Mouse (Mus musculus): ENCODE measurements around the gene Rbm45. TPM values are rescaled to one million over a fixed set of nuclear protein-coding genes. Genes with fewer than 3 reads are reported as not detected.

The Rbm45 gene
- total and polyA plus RNA-seq, 2 experiments from 2014 or later = 11.0 to 29.7 TPM

DNA sequence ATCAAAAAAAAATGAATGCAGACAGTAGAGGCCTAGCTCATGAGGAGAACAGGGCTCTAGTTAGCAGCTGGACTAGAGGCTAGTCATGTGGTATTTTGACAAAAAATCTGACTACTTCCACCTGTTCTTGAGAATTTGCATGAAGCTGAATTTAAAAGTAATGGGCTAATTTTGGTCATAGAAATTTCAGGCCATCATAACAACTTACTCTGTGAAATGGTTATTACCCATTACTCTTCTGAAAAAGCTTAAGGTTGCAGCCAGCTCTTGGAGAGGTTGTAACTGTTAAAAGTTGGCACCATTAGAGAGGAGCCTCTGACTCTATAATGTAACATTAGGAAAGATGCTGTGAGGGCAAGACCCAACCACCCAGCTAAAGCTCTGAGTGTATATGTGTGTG is 16.7 kb downstream of the Rbm45 start:
- H3K9ac ChIP-seq (replicated peaks; ENCODE audit: low read depth, low read length) = no peak overlapping the region
- H3K27ac ChIP-seq (ENCODE audit: low read depth) = no peak overlapping the region
- ATAC-seq (ENCODE audit: insufficient read depth, low read depth) (no peak), DNase-seq (ENCODE audit: low spot score) (no peak)
- H3K9me3 ChIP-seq (replicated peaks; ENCODE audit: control insufficient read depth, low read length) = no peaks in the 10 kb centered on the region
- no peak overlapping the region for H3K4me2 ChIP-seq (ENCODE audit: low read depth, low read length)
- no peak for TF ChIP-seq EP300 (IDR thresholded peaks at IDR 0.05; ENCODE audit: low read depth)
- TF ChIP-seq CTCF (IDR thresholded peaks at IDR 0.05; ENCODE audit: low read depth) = no peak
- no peak overlapping the region for H3K4me3 ChIP-seq (ENCODE audit: low read depth, low read length)
- H3K36me3 ChIP-seq (replicated peaks; ENCODE audit: control insufficient read depth, insufficient read depth, low read length) = peaks cover 43% of the 10 kb centered on the region
- no peaks in the 10 kb centered on the region for H3K4me1 ChIP-seq (ENCODE audit: control insufficient read depth, insufficient read depth)
- H3K27me3 ChIP-seq (ENCODE audit: control insufficient read depth, insufficient read depth, low read length) = no peaks in the 10 kb centered on the region

DNA sequence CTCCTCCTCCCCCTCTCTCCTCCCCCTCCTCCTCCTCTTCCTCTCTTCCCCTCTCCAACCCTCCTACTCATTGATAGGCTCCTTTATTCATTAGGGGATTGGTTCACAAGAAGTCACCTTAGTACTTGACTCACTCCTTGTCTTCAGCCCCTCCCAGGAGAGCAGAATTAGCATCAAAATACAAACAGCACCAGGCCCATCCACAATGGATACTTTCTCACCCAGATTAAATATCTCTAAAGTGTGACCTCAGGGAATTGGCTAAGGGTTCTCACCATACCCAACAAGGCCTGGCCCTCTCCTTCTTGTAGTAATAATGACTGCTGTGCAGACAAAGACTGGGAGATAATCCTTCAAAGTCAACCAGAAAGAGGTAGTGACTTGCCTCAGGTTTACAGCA is 30.4 kb downstream of the Rbm45 start:
- Histone ChIP-seq H3K9me3 (replicated peaks; ENCODE audit: control insufficient read depth, low read length) (no peaks in the 10 kb centered on the region), H3K27me3 (ENCODE audit: control insufficient read depth, insufficient read depth, low read length) (peaks cover 10% of the 10 kb centered on the region; the same call in 1 of the 2 replicates), H3K9ac (replicated peaks; ENCODE audit: low read depth, low read length) (no peak overlapping the region), H3K4me3 (ENCODE audit: low read depth, low read length) (no peak overlapping the region), H3K27ac (ENCODE audit: low read depth) (no peak overlapping the region), H3K4me2 (ENCODE audit: low read depth, low read length) (no peak overlapping the region), H3K36me3 (replicated peaks; ENCODE audit: control insufficient read depth, insufficient read depth, low read length) (no peaks in the 10 kb centered on the region), H3K4me1 (ENCODE audit: control insufficient read depth, insufficient read depth) (no peaks in the 10 kb centered on the region)
- TF ChIP-seq EP300 (IDR thresholded peaks at IDR 0.05; ENCODE audit: low read depth) (no peak), CTCF (IDR thresholded peaks at IDR 0.05; ENCODE audit: low read depth) (no peak)
- no peak for ATAC-seq (ENCODE audit: insufficient read depth, low read depth)
- no peak for DNase-seq (ENCODE audit: low spot score)

DNA sequence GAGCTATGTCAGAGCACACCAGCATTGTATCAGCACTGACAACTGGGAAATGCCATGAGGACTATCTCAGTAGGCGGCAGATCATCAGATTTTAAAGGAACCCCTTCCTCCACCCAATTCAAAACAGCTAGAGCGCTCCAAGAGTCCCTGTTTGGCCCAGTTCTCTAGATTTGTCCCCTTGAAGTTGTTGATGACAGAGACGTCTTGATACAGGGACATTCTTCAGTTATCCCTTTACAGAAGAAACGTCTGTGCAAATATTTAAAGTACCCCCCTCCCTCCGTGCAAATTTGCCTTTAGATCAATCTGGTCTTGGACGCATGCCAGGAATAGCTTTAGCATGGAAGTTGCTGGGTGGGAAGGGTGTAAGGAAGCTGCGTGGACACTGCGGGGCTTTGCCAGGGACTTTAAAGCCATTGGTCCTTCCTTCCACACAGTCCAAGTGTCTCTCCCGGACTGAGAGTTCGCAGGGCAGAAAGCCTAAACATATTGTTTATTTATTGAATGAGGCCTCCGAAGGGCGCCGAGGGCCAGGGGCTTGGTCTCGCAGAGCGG is 35.9 kb downstream of the Rbm45 start:
- peak overlapping the region; percentile 57 for H3K9ac ChIP-seq (replicated peaks; ENCODE audit: low read depth, low read length)
- no peak for TF ChIP-seq EP300 (IDR thresholded peaks at IDR 0.05; ENCODE audit: low read depth)
- TF ChIP-seq CTCF (IDR thresholded peaks at IDR 0.05; ENCODE audit: low read depth) = no peak
- H3K4me1 ChIP-seq (ENCODE audit: control insufficient read depth, insufficient read depth) = no peaks in the 10 kb centered on the region
- DNase-seq (ENCODE audit: low spot score) (no peak), ATAC-seq (ENCODE audit: insufficient read depth, low read depth) (no peak)
- H3K36me3 ChIP-seq (replicated peaks; ENCODE audit: control insufficient read depth, insufficient read depth, low read length) = no peaks in the 10 kb centered on the region
- no peak overlapping the region for H3K27ac ChIP-seq (ENCODE audit: low read depth)
- H3K9me3 ChIP-seq (replicated peaks; ENCODE audit: control insufficient read depth, low read length) = no peaks in the 10 kb centered on the region
- peaks cover 20% of the 10 kb centered on the region for H3K27me3 ChIP-seq (ENCODE audit: control insufficient read depth, insufficient read depth, low read length)
- peak overlapping the region; percentile 99 for H3K4me2 ChIP-seq (ENCODE audit: low read depth, low read length)
- 5% methylated on average over 15 of the region's 15 CpGs for WGBS
- peak overlapping the region; percentile 88 for H3K4me3 ChIP-seq (ENCODE audit: low read depth, low read length)

DNA sequence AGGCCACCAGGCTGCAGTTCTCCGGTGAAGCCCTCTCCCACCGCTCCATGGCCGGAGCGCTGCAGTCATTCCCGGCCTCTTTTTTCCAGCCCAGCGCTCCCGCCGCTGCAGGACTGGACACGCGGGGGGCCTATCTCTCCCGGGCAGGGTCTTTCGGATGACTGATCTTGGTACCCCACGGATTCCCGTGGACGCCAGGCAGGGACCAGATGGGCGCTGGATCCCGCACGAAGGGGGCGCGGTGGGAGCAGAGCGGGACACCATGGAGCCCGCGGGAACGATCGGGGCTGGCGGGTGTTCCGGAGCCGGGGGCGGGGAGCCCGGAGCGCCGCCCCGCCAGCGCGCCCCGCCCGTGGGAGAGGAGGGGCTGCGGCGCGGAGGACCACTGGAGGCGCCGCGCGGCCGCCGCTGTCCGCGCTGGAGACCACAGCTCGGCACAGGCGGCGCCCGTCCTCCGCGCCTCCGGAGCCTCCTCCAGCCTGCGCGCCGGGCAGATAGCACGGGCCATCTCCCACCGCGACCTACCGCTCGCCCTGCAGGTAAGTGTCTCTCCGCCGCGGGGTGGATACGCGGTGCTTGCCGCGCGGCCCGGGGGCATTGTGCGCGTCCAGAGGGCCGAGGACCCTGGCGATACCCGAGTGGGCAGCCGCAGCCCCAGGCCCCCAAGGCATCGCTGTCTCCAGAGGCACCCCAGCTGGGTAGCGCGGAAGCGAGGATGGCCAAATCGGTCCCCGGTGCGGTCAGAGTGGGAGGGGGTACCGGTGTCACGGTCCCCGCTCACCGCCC is 36.6 kb downstream of the Rbm45 start, which contains the start of gene Osbpl6:
Gene Osbpl6 (plus strand): TSS at position 358 of the 786 bp plus-strand sequence.
- H3K4me3 ChIP-seq (ENCODE audit: low read depth, low read length) = peak within 1 kb of the TSS; percentile 88
- DNase-seq (ENCODE audit: low spot score) (peak; percentile 77), ATAC-seq (ENCODE audit: insufficient read depth, low read depth) (peak; percentile 93)
- under 1% methylated on average over 71 of the region's 89 CpGs for WGBS
- no peak for TF ChIP-seq EP300 (IDR thresholded peaks at IDR 0.05; ENCODE audit: low read depth)
- TF ChIP-seq CTCF (IDR thresholded peaks at IDR 0.05; ENCODE audit: low read depth) = no peak
- H3K4me1 ChIP-seq (ENCODE audit: control insufficient read depth, insufficient read depth) = no peaks in the 10 kb centered on the region
- peaks cover 20% of the 10 kb centered on the region for H3K27me3 ChIP-seq (ENCODE audit: control insufficient read depth, insufficient read depth, low read length)
- peak within 1 kb of the TSS; percentile 58 for H3K9ac ChIP-seq (replicated peaks; ENCODE audit: low read depth, low read length)
- no peak within 1 kb of the TSS for H3K27ac ChIP-seq (ENCODE audit: low read depth)
- H3K4me2 ChIP-seq (ENCODE audit: low read depth, low read length) = peak within 1 kb of the TSS; percentile 99
- no peaks in the 10 kb centered on the region for H3K36me3 ChIP-seq (replicated peaks; ENCODE audit: control insufficient read depth, insufficient read depth, low read length)
- no peaks in the 10 kb centered on the region for H3K9me3 ChIP-seq (replicated peaks; ENCODE audit: control insufficient read depth, low read length)

DNA sequence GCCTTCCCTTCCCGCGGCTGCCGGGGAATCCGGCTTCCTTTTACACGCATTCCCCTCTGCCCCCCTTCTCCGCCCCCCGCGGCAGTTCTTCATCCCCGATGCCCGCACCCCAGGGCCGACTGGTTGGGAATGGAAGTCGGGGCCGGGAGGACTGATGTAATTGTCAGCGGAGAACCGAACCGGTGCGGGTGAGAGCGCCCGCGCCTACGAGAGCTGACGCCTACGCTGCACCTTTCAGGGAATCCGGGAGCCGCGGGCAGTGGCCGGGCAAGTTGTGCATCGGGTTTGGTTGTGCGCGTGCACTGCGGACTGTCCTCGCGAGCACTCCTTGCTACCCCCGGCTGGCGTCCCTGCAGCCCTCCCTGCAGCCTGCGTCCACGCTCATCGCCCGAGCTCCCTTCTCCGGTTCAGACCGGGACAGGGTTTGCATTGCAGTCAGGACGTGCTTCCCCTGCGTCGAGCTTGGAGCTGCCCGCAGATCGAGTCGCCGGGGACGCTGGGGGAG is 37.2 kb downstream of the Rbm45 start:
- TF ChIP-seq CTCF (IDR thresholded peaks at IDR 0.05; ENCODE audit: low read depth) (no peak), EP300 (IDR thresholded peaks at IDR 0.05; ENCODE audit: low read depth) (no peak)
- peak; percentile 67 for ATAC-seq (ENCODE audit: insufficient read depth, low read depth)
- DNase-seq (ENCODE audit: low spot score) = peak; percentile 47
- Histone ChIP-seq H3K9ac (replicated peaks; ENCODE audit: low read depth, low read length) (peak overlapping the region; percentile 58), H3K4me1 (ENCODE audit: control insufficient read depth, insufficient read depth) (no peaks in the 10 kb centered on the region), H3K4me3 (ENCODE audit: low read depth, low read length) (peak overlapping the region; percentile 88), H3K27ac (ENCODE audit: low read depth) (no peak overlapping the region), H3K36me3 (replicated peaks; ENCODE audit: control insufficient read depth, insufficient read depth, low read length) (no peaks in the 10 kb centered on the region), H3K27me3 (ENCODE audit: control insufficient read depth, insufficient read depth, low read length) (peaks cover 20% of the 10 kb centered on the region), H3K4me2 (ENCODE audit: low read depth, low read length) (peak overlapping the region; percentile 99), H3K9me3 (replicated peaks; ENCODE audit: control insufficient read depth, low read length) (no peaks in the 10 kb centered on the region)
- 0% methylated on average over 47 of the region's 49 CpGs for WGBS

Data from heart, postnatal 0 days (tissue).